Mouse (Mus musculus) E14TG2a.4 (cell line): ENCODE data around the gene Hist1h4b.

Experiments
- H3K27me3 ChIP-seq: 2 replicates; pipeline ENCODE4 v1.6.1; 2014; ENCODE audit warnings: low read length, control low read depth; ENCODE audit not compliant: insufficient read depth
- H3K36me3 ChIP-seq: 2 replicates; pipeline ENCODE4 v1.6.1; 2014; ENCODE audit warnings: low read length, control low read depth; ENCODE audit not compliant: insufficient read depth
- H3K4me1 ChIP-seq: replicated peaks from 2 replicates; pipeline ENCODE4 v1.6.1; 2014; ENCODE audit warnings: low read depth, low read length, control low read depth
- H3K4me3 ChIP-seq: replicated peaks from 2 replicates; pipeline ENCODE4 v1.5.1; 2014; ENCODE audit warnings: mild to moderate bottlenecking, low read length
- H3K9me3 ChIP-seq: 2 replicates; pipeline ENCODE4 v1.6.1; 2014; ENCODE audit warnings: low read length, control low read depth
- CTCF ChIP-seq: conservative IDR thresholded peaks from 2 replicates; pipeline ENCODE4 v1.5.1; 2014; ENCODE audit warnings: low read length
- NANOG ChIP-seq: IDR thresholded peaks from 2 replicates; pipeline ENCODE4 v1.6.1; 2014; ENCODE audit warnings: borderline replicate concordance, low read length, mixed read lengths
- POU5F1 ChIP-seq: IDR thresholded peaks from 2 replicates; pipeline ENCODE4 v1.6.1; 2014; ENCODE audit warnings: low read length, borderline replicate concordance

Hist1h4b gene

GRCm38 (mm10) chr13:23804532-23804931 is 47.7 kb downstream of the Hist1h4b start:
- Histone ChIP-seq H3K4me3 (no peak overlapping the region), H3K27me3 (no peaks in the 10 kb centered on the region; the same call in 1 of the 2 replicates), H3K36me3 (no peaks in the 10 kb centered on the region), H3K9me3 (no peaks in the 10 kb centered on the region), H3K4me1 (no peaks in the 10 kb centered on the region)
- TF ChIP-seq NANOG (no peak), CTCF (no peak), POU5F1 (no peak)

- Histone ChIP-seq H3K27me3 (no peaks in the 10 kb centered on the region; the same call in 1 of the 2 replicates), H3K9me3 (no peaks in the 10 kb centered on the region), H3K36me3 (no peaks in the 10 kb centered on the region), H3K4me3 (no peak within 1 kb of the TSS), H3K4me1 (no peaks in the 10 kb centered on the region)
- TF ChIP-seq CTCF (no peak), POU5F1 (no peak), NANOG (no peak)
Observed at GRCm38 (mm10) chr13:23806422-23807052, 49.7 kb downstream of the Hist1h4b start, which contains the start of gene Slc17a2. Slc17a2 (plus strand) TSS chr13:23806993.
